Mouse (Mus musculus) testis, adult 2 months (tissue): ENCODE measurements around the gene Ccer2. TPM values are rescaled to one million over a fixed set of nuclear protein-coding genes. Genes with fewer than 3 reads are reported as not detected.

Source experiments
- H3K27ac ChIP-seq: fragments of 200-500 bp; 2 replicates; pipeline ENCODE4 v1.5.1; 2012; ENCODE audit warnings: low read depth, low read length; ENCODE audit not compliant: control insufficient read depth, insufficient read depth
- H3K27me3 ChIP-seq: fragments of 200-500 bp; 2 replicates; pipeline ENCODE4 v1.6.1; 2012; ENCODE audit warnings: mild to moderate bottlenecking, low read length, moderate library complexity; ENCODE audit not compliant: control insufficient read depth, insufficient read depth
- H3K36me3 ChIP-seq: fragments of 200-500 bp; 2 replicates; pipeline ENCODE4 v1.6.1; 2012; ENCODE audit warnings: mild to moderate bottlenecking, low read length; ENCODE audit not compliant: control insufficient read depth, insufficient read depth
- H3K4me1 ChIP-seq: fragments of 200-500 bp; 2 replicates; pipeline ENCODE4 v1.6.1; 2012; ENCODE audit warnings: low read length; ENCODE audit not compliant: control insufficient read depth, insufficient read depth
- H3K4me3 ChIP-seq: fragments of 200-500 bp; 2 replicates; pipeline ENCODE4 v1.5.1; 2012; ENCODE audit warnings: low read depth, mild to moderate bottlenecking, low read length, moderate library complexity, mixed read lengths; ENCODE audit not compliant: control insufficient read depth
- CTCF ChIP-seq: fragments of 200-500 bp; IDR thresholded peaks from 2 replicates; pipeline ENCODE4 v1.5.1; 2012; ENCODE audit warnings: low read depth, mild to moderate bottlenecking, inconsistent platforms, low read length, moderate library complexity; ENCODE audit not compliant: control insufficient read depth, insufficient read depth, insufficient replicate concordance
- POLR2A ChIP-seq: fragments of 200-500 bp; IDR thresholded peaks from 2 replicates; pipeline ENCODE4 v1.6.1; 2012; ENCODE audit warnings: low read depth, mild to moderate bottlenecking, inconsistent platforms, low read length, moderate library complexity; ENCODE audit not compliant: control insufficient read depth
- polyA plus RNA-seq: library from polyadenylated mRNA; depleted of rRNA; stranded (reverse); fragments of >200 nt; gene quantifications from 2 replicates; pipeline ENCODE4 v1.2.3, GENCODE M21; 2012

Gene Ccer2
- polyA plus RNA-seq, 1 experiment, result not detected

DNA sequence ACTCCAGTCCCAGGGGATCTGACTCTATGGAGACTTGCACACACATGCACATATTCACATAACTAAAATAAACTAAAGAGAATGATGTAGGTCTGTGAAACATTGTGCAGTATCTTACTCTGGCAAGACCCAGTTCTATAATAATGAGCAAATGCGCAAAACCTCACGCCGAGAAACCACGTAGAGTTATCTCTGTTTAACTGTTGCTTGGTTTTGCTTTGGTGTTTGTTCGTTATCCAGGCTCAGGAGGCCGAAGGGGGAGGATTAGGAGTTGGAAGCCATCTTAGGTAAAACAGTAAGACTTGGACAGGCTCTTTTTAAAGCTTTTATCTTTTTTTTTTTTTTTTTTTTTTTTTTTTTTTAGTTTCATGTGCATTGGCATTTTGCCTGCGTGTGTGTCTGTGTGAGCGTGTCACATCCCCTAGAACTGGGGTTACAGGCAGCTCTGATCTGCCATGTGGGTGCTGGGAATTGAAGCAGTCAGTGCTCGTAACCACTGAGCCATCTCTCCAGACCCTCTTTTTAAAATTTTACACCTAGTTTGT is 13.5 kb downstream of the Ccer2 start:
- no peak overlapping the region for H3K27ac ChIP-seq
- no peak for TF ChIP-seq CTCF
- TF ChIP-seq POLR2A, result no peak
- no peaks in the 10 kb centered on the region for H3K27me3 ChIP-seq
- H3K4me1 ChIP-seq, result peaks cover 4% of the 10 kb centered on the region
- no peaks in the 10 kb centered on the region; the same call in 1 of the 2 replicates for H3K36me3 ChIP-seq
- H3K4me3 ChIP-seq, result no peak overlapping the region

DNA sequence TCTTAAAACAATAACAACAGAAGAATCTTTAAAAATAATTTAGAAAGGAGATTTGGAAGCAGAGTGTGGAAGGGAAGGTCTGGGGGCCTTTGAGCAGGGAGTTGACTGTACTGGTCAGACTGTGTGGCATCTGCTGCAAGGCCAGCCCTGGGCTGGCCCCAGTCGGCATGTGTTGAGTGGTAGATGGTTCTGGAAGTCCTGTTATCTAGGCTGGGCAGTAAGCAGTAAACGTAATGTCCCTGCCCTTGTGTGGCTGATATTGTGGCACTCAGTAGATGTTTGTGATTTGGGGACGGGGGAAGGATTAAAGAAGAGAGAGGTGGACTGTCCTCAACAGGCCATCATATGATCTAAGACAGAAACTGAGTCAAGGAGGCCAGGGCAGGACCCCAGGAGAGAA is 14.3 kb downstream of the Ccer2 start:
- TF ChIP-seq CTCF (no peak), POLR2A (no peak)
- Histone ChIP-seq H3K27me3 (no peaks in the 10 kb centered on the region), H3K4me1 (peaks cover 4% of the 10 kb centered on the region), H3K4me3 (no peak overlapping the region), H3K27ac (no peak overlapping the region), H3K36me3 (no peaks in the 10 kb centered on the region; the same call in 1 of the 2 replicates)

DNA sequence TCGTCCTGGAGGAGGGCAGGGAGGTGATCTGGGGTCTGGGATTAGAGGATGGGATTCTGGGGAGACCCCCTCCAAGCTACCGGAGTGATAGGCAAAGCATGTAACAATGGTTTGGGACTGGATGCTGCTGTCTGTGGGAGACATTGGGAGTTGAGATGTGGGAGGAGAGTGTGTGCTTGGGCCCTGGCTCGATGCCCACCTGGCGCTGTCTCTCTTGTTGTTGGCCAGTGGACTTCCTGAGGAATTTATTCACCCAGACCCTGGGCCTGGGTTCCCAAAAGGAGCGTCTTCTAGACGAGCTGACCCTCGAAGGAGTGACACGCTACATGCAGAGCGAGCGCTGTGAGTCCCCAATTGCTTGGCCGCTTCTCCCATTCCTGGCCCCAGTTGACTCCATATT is 15.9 kb downstream of the Ccer2 start:
- no peak for TF ChIP-seq CTCF
- TF ChIP-seq POLR2A, result no peak
- Histone ChIP-seq H3K4me3 (no peak overlapping the region), H3K4me1 (peaks cover 4% of the 10 kb centered on the region), H3K36me3 (peaks cover under 1% of the 10 kb centered on the region; the same call in 1 of the 2 replicates), H3K27me3 (no peaks in the 10 kb centered on the region), H3K27ac (no peak overlapping the region)

GRCm38 (mm10) chr7:28773163-28773562 is 17.2 kb downstream of the Ccer2 start:
- peaks cover 3% of the 10 kb centered on the region; the same call in 1 of the 2 replicates for H3K36me3 ChIP-seq
- TF ChIP-seq CTCF, result no peak
- no peak for TF ChIP-seq POLR2A
- H3K27me3 ChIP-seq, result no peaks in the 10 kb centered on the region
- no peak overlapping the region for H3K27ac ChIP-seq
- H3K4me3 ChIP-seq, result no peak overlapping the region
- H3K4me1 ChIP-seq, result no peaks in the 10 kb centered on the region; the same call in 1 of the 2 replicates

- Histone ChIP-seq H3K4me3 (no peak overlapping the region), H3K36me3 (peaks cover 3% of the 10 kb centered on the region), H3K4me1 (no peaks in the 10 kb centered on the region; the same call in 1 of the 2 replicates), H3K27ac (no peak overlapping the region), H3K27me3 (no peaks in the 10 kb centered on the region)
- TF ChIP-seq CTCF, result no peak
- TF ChIP-seq POLR2A, result no peak
Measured at GRCm38 (mm10) chr7:28774164-28774563, 18.2 kb downstream of the Ccer2 start.

- Histone ChIP-seq H3K36me3 (peaks cover 5% of the 10 kb centered on the region), H3K27me3 (no peaks in the 10 kb centered on the region), H3K27ac (no peak overlapping the region), H3K4me1 (no peaks in the 10 kb centered on the region; the same call in 1 of the 2 replicates), H3K4me3 (no peak overlapping the region)
- TF ChIP-seq CTCF (no peak), POLR2A (no peak)
Measured at GRCm38 (mm10) chr7:28775129-28775528, 19.2 kb downstream of the Ccer2 start.

DNA sequence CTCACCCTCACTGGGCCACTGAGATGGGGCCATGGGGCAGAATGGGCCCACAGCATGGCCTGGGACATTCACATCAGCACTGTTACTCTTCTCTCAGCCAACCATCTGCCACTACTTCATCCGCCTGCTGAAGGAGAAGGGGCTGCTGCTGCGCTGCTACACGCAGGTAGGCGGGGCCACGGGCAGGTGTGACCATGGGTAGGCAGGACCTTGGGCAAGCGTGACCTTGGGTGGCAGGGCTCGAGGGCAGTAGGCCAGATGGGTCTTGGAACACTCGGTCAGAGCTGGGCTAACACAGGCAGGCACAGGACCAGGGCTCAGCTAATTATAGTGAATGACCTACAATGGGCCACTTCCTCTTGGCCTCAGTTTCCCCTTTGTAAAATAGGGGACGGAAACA is 22.9 kb downstream of the Ccer2 start:
- H3K4me1 ChIP-seq, result no peaks in the 10 kb centered on the region; the same call in 1 of the 2 replicates
- TF ChIP-seq CTCF, result no peak
- TF ChIP-seq POLR2A, result no peak
- no peak overlapping the region for H3K27ac ChIP-seq
- no peak overlapping the region for H3K4me3 ChIP-seq
- peaks cover 5% of the 10 kb centered on the region for H3K36me3 ChIP-seq
- no peaks in the 10 kb centered on the region for H3K27me3 ChIP-seq

GRCm38 (mm10) chr7:28780067-28780658 is 24.2 kb downstream of the Ccer2 start:
- H3K4me3 ChIP-seq, result no peak overlapping the region
- TF ChIP-seq POLR2A (no peak), CTCF (peak; percentile 56; the same call in 1 of the 2 replicates)
- peaks cover 5% of the 10 kb centered on the region for H3K36me3 ChIP-seq
- H3K27me3 ChIP-seq, result no peaks in the 10 kb centered on the region
- no peaks in the 10 kb centered on the region; the same call in 1 of the 2 replicates for H3K4me1 ChIP-seq
- peak overlapping the region; percentile 35; the same call in 1 of the 2 replicates for H3K27ac ChIP-seq
